Mouse (Mus musculus): Measurements from ENCODE around the gene Cyp4f13. TPM values are rescaled to one million over a fixed set of nuclear protein-coding genes. Genes with fewer than 3 reads are reported as not detected.
A peak's percentile ranks its signal among the peaks of the same experiment; 100 is the strongest.

The Cyp4f13 gene
- total RNA-seq (2021), result 10 to 100 TPM in 1 of 2 experiments, 1 to 10 TPM in 1; 7.6 to 11.1 TPM
- long read RNA-seq, experiment 1, partial matches to known transcripts, result 0 of 3 reads
- long read RNA-seq, experiment 1, other reads (novel, unspliced or antisense), result 2 of 3 reads
- long read RNA-seq, experiment 2, transcript Cyp4f13-201 (13 exons, 1,752 nt), result major isoform, 6 of 10 reads
- long read RNA-seq, experiment 2, partial matches to known transcripts, result 0 of 10 reads
- long read RNA-seq, experiment 2, other reads (novel, unspliced or antisense), result 4 of 10 reads

DNA sequence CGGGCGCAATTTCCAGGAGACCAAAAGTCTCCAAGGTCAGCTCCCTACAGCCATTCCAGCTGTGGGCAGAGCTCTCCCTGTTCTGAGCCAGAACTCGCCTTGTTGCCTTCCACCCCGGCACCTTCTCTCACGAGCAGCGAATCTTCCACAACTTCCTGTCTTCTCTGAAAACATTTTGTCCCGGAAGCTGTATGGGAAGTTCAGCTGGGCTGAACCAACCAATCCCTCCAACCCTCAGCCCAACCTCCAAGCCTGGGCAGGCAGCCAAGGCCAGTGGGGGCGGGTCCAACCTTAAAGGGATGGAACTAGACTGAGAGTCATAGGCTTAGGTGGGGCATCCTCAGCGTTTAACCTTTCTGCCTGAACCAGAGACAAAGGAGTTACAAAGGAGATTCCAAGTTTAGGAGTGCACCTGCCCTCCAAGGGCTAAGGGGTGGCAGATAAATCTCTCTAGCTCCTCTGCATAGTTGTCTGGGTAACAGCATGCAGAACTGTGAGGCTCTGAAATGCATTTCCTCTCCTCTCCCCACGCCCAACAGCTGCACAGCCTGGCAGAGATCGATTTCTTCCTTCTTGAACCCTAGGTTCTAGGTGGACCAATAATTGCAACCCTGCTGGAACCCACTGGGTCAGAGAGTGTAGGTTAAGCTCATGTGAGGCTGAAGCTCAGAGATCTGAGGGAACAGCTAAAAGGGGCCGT lies at the start of gene Cyp4f13:
TSS of gene Cyp4f13 (minus strand) at position 188 of the 700 bp plus-strand sequence.
- DNase-seq, result peak; percentile 100

- peak; percentile 68 for DNase-seq
Measured at GRCm38 (mm10) chr17:32992699-32993474, 45.7 kb upstream of the Cyp4f13 start, which contains the start of gene Zfp952. TSS of gene Zfp952 (plus strand) at chr17:32993129.

GRCm38 (mm10) chr17:32991965-32992698 lies 44.9 kb upstream of the Cyp4f13 start:
- DNase-seq, result no peak

- no peak for DNase-seq
Measured at GRCm38 (mm10) chr17:32986301-32986700, 39.1 kb upstream of the Cyp4f13 start.

DNA sequence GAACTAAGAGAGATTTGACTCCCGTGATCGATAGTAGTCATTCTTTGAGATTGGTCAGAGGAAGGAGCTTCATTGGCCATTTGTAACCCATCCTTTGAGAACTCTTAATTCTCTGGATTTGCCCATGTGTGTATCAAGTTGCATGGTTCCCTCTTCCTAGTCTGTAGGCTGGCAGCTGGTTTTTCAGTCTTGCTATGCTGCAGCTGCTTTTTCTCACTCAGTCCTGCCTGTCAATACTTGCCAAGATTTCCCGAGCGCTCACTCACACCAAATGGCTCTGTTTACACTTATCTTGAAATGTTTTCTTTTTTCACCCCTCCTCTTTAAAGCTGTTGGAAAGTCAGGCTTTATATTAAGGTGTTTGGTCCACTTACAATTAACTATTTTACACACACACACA lies 34.2 kb upstream of the Cyp4f13 start:
- DNase-seq, result no peak

DNA sequence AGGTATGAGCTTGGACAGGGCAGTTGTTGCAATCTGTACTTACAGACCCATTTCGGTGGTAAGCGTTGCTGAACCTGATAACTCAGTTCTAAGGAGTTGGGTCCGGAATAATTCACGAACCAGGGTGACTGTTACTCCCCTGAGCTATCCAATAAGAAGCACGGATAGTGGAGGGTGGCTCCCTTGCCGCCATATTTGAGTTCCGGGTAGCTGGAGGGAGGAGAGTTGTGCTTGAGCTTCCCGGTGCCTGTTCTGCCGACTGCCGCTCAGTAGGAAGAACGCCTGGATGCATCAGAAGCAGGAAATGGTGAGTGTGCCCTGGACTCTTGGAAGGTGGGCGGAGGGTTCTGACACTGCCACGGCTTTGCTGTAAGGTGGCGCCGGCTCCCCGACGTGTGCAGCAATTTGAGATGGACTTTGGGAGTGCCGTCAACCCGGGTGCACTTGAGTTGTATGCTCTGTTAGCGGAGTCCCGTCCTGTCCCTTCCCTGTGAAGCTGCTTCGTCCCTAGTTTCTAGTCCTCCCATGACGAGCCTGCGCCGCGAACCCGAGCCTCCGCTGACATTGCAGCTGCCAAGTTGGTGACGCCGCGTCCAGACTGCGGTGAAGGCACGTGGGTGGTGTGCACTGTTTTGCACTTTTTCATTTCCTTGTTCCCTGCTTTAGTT lies 18.6 kb upstream of the Cyp4f13 start, which contains the start of gene Zfp472:
TSS of gene Zfp472 (plus strand) at position 192 of the 668 bp plus-strand sequence.
- peak; percentile 79 for DNase-seq

GRCm38 (mm10) chr17:32965253-32965622 lies 18.0 kb upstream of the Cyp4f13 start:
- peak; percentile 10 for DNase-seq

GRCm38 (mm10) chr17:32951441-32951840 lies 4.2 kb upstream of the Cyp4f13 start:
- peak; percentile 90 for DNase-seq

DNA sequence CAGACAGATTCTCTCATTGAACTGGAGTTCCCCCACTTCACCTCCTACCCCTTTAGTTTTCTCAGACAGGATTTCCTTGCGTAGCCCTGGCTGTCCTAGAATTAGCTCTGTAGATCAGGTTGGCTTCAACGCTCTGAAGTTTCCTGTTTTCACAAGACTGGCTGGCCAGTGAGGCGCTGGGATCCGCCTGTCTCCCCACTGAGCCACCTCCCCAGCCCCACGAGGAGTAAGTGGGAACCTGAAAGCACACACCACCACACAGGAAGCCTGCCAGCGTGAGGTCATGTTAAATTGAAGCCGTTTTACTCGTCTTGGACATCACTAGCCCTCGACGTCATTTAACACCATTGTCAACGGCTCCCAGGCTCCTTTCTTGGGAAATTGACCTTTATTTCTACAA lies 3.8 kb upstream of the Cyp4f13 start:
- no peak for DNase-seq

DNA sequence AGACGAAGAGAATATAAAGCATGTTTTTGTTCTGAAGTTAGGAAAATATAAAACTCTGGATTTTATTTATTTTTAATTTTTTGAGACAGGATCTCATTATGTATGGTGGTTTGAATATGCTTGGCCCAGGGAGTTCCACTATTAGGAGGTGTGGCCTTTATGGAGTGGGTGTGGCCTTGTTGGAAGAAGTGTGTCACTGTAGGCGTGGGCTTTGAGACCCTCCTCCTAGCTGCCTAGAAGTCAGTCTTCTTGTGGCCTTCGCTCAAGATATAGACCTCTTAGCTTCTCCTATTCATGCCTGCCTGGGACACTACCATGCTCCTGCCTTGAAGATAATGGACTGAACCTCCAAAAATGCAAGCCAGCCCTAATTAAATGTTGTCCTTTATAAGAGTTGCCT lies 2.9 kb upstream of the Cyp4f13 start:
- DNase-seq, result no peak

- DNase-seq, result no peak
Measured at GRCm38 (mm10) chr17:32946716-32947115, 486 bp downstream of the Cyp4f13 start.

GRCm38 (mm10) chr17:32944402-32945035 lies 2.7 kb downstream of the Cyp4f13 start:
- DNase-seq, result no peak

DNA sequence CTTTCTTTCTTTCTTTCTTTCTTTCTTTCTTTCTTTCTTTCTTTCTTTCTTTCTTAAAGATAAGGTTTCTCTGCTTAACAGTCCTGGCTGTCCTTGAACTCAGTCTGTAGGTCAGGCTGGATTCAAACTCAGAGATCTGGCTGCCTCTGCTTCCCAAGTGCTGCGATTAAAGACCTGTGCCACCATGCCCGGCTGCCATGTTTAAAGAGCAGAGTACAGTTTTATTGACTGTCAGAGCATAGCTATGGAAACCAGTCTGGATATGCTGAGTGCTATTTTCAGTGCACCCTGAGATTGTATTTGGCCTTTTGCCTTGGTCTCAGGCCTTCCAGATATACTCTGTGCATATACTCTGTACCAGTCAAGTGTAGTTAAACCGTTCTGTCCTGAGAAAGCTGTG lies 3.5 kb downstream of the Cyp4f13 start:
- no peak for DNase-seq

- no peak for DNase-seq
Measured at GRCm38 (mm10) chr17:32939831-32940230, 7.4 kb downstream of the Cyp4f13 start.

DNA sequence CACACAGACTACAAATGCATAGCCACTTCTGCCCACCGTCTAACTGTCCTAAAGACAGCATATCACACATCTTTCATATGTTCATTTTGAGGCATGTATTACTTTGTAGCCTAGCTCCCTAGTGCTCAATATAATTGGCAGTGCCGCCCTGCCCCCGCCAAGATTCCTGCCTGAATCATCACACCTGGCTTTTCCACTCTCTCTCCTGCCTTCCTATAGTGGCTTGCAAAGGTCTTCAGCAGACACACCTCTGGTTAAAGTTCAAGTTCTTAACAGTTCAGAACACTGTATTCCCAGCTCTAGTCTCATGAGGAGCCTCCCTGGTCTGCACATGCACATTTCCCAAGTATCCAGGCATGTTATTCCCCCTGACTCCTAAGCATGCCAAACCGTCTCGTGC lies 19.4 kb downstream of the Cyp4f13 start:
- DNase-seq, result no peak

DNA sequence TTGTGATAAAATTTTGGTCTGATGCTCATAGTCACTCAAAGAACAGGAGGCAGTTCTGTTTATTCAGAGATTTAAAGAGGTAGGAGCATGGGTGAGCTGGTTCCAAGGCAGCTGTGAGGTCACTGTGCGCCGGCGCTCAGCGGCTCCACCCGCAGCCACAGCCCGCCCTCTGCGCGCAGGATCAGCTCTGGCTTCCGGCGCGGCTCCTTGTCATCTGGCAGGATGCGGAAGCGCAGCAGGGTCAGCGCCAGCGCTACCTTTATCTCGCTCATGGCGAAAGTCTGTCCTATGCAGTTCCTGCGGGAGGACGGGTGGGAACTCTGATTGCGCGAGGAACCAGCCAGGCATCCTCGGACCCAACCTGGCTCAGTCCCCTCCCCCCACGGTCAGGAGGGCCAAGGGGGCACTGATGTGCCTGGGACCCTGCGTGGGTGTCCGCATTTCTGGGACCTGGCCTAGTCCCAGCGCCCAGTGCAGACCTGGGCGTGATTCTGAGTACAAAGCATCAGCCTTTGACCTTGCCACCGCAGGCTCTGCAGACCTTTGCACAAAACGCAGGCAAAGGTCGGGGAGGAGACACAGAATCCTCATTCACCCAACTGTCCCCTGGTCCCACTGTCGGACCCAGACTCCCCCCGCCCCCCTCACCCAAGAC lies 22.4 kb downstream of the Cyp4f13 start:
- peak; percentile 70 for DNase-seq

- no peak for DNase-seq
Measured at GRCm38 (mm10) chr17:32923681-32924080, 23.5 kb downstream of the Cyp4f13 start.

- DNase-seq, result no peak
Measured at GRCm38 (mm10) chr17:32919123-32919522, 28.1 kb downstream of the Cyp4f13 start.

- peak; percentile 31 for DNase-seq
Measured at GRCm38 (mm10) chr17:32917131-32917530, 30.1 kb downstream of the Cyp4f13 start, which contains the start of gene Cyp4f14. TSS of gene Cyp4f14 (minus strand) at chr17:32917342.

DNA sequence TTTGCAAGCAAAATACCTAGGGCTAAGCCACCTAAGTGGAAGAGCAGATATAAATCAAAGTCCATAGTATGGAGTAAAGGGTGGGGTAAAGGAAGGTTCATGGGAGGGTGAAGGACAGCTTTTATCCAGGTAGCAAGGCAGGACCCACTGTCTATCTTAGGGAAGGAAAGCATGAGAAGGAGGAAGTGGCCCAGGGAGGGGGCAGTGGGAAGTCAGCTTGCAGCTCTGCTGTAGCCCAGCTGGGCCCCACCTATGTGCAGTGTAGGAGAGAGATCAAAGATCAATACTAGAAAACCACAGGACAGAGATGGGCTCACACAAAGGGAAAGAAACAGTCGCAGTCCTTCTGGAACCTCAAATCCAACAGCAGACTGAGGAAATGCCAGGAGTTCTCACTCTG lies 31.1 kb downstream of the Cyp4f13 start:
- DNase-seq, result no peak

- DNase-seq, result no peak
Measured at GRCm38 (mm10) chr17:32906172-32906571, 41.0 kb downstream of the Cyp4f13 start.
